In the genomic region with DNA sequence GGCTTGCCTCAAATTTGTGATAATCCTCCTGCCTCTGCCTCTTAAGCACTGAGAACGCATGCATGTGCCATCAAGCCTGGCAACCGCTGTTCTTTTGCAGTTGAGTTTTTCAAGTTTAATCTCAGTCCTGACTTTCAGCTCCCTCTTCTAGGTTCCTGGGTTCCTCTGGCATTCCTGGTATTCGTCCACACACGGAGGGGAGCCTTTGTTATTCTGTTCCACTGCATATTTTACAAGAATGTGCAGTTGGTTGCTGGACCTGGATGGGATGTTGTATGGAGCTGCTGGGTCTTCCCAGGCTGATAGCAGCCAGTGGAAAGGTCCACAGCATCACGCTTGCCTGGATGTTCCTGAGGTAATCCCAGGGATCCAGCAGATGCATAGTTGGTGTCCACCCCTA, we compare ENCODE assay signal across 21 mouse cellular contexts.
"Had no signal": no experiment of that assay in that cellular context is flagged by ENCODE, and none has a peak within 500 bp of the region (broad histone marks: within the 10 kb centered on the region; RNA-seq: fewer than 3 reads in every experiment).

No protein-coding gene starts in this region.

- ATAC-seq: liver, embryonic 12.5 days; midbrain, embryonic 15.5 days had no signal

- DNase-seq: kidney, adult 11 months; kidney, adult 9 months; kidney, postnatal 14 days; layer of hippocampus, adult 9-11 months; liver; lung, adult 18-20 months; lung, postnatal 10 days; lung, postnatal 36 days; retina, postnatal 1 day; thymus, adult 18-20 months had no signal

- H3K36me3 ChIP-seq: limb, embryonic 10.5 days; limb, embryonic 13.5 days; liver, embryonic 12.5 days; liver, embryonic 15.5 days; lung, embryonic 15.5 days; midbrain, embryonic 15.5 days; neural tube, embryonic 12.5 days; neural tube, embryonic 15.5 days had no signal

- H3K9me3 ChIP-seq: limb, embryonic 10.5 days; limb, embryonic 13.5 days; liver, embryonic 12.5 days; liver, embryonic 15.5 days; lung, embryonic 15.5 days; megakaryocyte, embryonic 14.5 days; midbrain, embryonic 15.5 days; neural tube, embryonic 12.5 days; neural tube, embryonic 15.5 days had no signal

- H3K27ac ChIP-seq: layer of hippocampus, adult 2 months; limb, embryonic 13.5 days; liver, embryonic 12.5 days; liver, embryonic 15.5 days; lung, embryonic 15.5 days; neural tube, embryonic 12.5 days had no signal

- H3K9ac ChIP-seq: limb, embryonic 13.5 days; liver, embryonic 12.5 days; liver, embryonic 15.5 days; lung, embryonic 15.5 days; midbrain, embryonic 15.5 days; neural tube, embryonic 12.5 days; neural tube, embryonic 15.5 days had no signal

- H3K4me3 ChIP-seq: layer of hippocampus, adult 2 months; limb, embryonic 10.5 days; limb, embryonic 13.5 days; liver, embryonic 12.5 days; liver, embryonic 15.5 days; lung, embryonic 15.5 days; megakaryocyte, embryonic 14.5 days; midbrain, embryonic 15.5 days; neural tube, embryonic 12.5 days; neural tube, embryonic 15.5 days had no signal

- H3K27me3 ChIP-seq: limb, embryonic 13.5 days; liver, embryonic 12.5 days; liver, embryonic 15.5 days; lung, embryonic 15.5 days; midbrain, embryonic 15.5 days; neural tube, embryonic 12.5 days; neural tube, embryonic 15.5 days had no signal

- H3K4me2 ChIP-seq: limb, embryonic 13.5 days; liver, embryonic 12.5 days; liver, embryonic 15.5 days; lung, embryonic 15.5 days; midbrain, embryonic 11.5 days; midbrain, embryonic 15.5 days; neural tube, embryonic 12.5 days; neural tube, embryonic 15.5 days had no signal
